Mouse (Mus musculus): ENCODE data around the gene Ptpn14. TPM values are rescaled to one million over a fixed set of nuclear protein-coding genes. Genes with fewer than 3 reads are reported as not detected.

Ptpn14 gene
- polyA plus RNA-seq, 1 experiment = 17.8 TPM

DNA sequence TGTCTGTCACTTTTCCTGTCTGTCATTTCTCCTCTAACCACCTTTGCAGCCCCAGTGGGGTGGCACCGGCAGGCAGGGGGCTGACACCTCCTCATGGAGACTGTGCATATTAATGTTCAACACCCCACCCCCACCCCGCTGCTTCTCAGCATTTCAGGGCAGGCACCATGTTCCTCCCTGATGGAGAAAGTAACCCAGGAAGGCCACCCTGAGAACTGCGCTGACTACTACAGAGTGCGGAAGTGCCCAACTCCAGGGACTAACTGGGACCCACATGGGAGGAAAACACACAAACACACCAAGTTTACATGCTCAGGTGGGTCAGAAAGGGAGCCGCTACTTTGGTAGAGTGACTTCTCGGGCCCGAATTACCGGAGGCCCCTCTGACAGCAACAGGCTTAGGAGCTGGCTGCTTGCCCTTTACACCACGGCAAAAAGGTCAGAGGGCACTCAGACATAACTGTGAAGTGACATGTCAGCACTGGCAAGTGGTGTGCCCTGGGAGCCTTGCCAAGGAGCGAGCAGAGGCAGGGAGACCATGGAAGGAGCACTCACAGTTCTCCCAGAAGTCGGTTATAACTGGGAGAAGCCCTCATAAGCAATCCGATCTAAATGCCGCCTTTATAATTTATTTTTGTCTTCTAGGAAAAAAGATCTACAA lies 182.7 kb downstream of the Ptpn14 start:
- WGBS = 93% methylated on average over 13 of the region's 13 CpGs
- TF ChIP-seq POLR2A (IDR thresholded peaks at IDR 0.05; ENCODE audit: control insufficient read depth, extremely low read depth, insufficient read depth, low read length, poor library complexity) (no peak), CTCF (IDR thresholded peaks at IDR 0.05; ENCODE audit: borderline replicate concordance, control insufficient read depth, extremely low read depth, insufficient read depth, low read length, poor library complexity) (no peak)
- DNase-seq = no peak
- no peaks in the 10 kb centered on the region for H3K36me3 ChIP-seq (ENCODE audit: control insufficient read depth, insufficient read depth, low read length)
- no peaks in the 10 kb centered on the region; the same call in 1 of the 2 replicates for H3K4me1 ChIP-seq (replicated peaks; ENCODE audit: control insufficient read depth, insufficient read depth, low read length)
- no peak overlapping the region for H3K27ac ChIP-seq (ENCODE audit: control insufficient read depth, insufficient read depth, low read length)
- H3K27me3 ChIP-seq (ENCODE audit: control insufficient read depth, insufficient read depth, low read length) = no peaks in the 10 kb centered on the region
- no peak overlapping the region for H3K4me3 ChIP-seq (ENCODE audit: control insufficient read depth, insufficient read depth, low read length)

DNA sequence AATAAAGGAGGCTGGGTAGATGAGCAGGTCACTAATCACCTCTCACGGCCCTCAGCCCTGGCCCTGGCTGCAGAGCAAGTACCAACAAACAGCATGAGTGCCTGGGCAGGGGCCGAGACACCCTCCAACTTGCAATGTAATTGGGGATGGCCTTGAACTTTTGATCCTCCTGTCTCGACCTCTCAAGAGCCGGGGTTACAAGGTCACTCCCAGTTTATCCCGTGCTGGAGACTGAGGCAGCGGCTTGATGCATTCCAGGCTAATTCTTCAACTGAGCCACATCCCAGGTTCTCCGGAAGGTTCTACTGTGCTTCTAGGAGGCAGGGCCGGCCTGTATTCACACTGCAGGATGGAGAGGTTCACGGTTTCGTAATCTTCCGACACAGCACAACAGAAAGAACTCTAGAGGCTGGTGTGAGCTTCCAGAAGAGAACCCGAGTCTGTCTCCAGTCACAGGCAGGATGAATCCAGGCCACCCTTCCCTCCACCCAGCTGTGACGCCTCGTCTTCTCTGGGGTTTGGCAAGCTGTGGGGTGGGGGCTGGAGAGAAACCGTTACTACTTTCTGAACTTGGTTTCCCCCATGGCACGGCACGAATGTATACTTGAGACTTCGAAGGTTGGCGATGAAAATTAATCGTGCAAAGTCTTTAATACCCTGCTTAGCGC lies 185.2 kb downstream of the Ptpn14 start:
- H3K4me3 ChIP-seq (ENCODE audit: control insufficient read depth, insufficient read depth, low read length) = no peak overlapping the region
- no peak for TF ChIP-seq POLR2A (IDR thresholded peaks at IDR 0.05; ENCODE audit: control insufficient read depth, extremely low read depth, insufficient read depth, low read length, poor library complexity)
- no peak for TF ChIP-seq CTCF (IDR thresholded peaks at IDR 0.05; ENCODE audit: borderline replicate concordance, control insufficient read depth, extremely low read depth, insufficient read depth, low read length, poor library complexity)
- H3K4me1 ChIP-seq (replicated peaks; ENCODE audit: control insufficient read depth, insufficient read depth, low read length) = peaks cover 11% of the 10 kb centered on the region
- no peak for DNase-seq
- no peak overlapping the region for H3K27ac ChIP-seq (ENCODE audit: control insufficient read depth, insufficient read depth, low read length)
- H3K36me3 ChIP-seq (ENCODE audit: control insufficient read depth, insufficient read depth, low read length) = no peaks in the 10 kb centered on the region
- WGBS = 96% methylated on average over 21 of the region's 21 CpGs
- no peaks in the 10 kb centered on the region for H3K27me3 ChIP-seq (ENCODE audit: control insufficient read depth, insufficient read depth, low read length)

DNA sequence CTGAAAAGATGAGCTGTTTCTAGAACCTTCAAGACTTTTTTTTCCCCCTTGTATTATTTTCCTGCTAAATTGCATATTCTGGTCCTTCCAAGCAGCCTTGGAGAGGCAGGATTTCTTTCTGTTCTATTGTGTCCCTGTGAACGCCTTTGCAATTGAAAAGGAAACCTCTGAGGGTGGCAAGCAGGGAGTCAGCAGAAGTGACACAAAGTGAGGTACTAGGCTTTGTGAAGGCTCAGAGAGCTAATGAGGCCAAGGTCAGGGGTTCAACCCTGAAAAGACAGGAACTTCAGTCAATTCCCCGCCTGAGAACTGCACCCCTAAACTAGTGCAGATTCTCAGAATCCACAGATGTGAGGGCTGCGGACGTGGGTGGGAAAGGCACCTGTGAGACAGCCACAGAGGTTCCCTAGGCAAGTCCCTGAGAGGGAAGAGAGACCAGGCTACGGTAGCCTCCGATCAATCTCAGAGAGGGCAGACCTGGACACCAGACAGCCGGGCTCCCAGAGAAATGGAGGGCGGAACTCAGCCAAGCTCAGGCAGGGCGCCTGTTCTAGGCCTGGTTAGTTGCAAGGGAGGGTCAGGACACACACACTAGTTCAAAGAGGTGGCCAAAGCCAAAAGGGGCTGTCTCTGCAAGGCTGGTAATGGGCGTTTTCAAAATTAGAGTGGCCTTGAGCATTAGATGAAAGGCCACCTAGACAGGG lies 188.5 kb downstream of the Ptpn14 start:
- Histone ChIP-seq H3K27ac (ENCODE audit: control insufficient read depth, insufficient read depth, low read length) (no peak overlapping the region), H3K4me1 (replicated peaks; ENCODE audit: control insufficient read depth, insufficient read depth, low read length) (peaks cover 12% of the 10 kb centered on the region), H3K36me3 (ENCODE audit: control insufficient read depth, insufficient read depth, low read length) (no peaks in the 10 kb centered on the region), H3K4me3 (ENCODE audit: control insufficient read depth, insufficient read depth, low read length) (no peak overlapping the region), H3K27me3 (ENCODE audit: control insufficient read depth, insufficient read depth, low read length) (no peaks in the 10 kb centered on the region)
- DNase-seq = no peak
- TF ChIP-seq POLR2A (IDR thresholded peaks at IDR 0.05; ENCODE audit: control insufficient read depth, extremely low read depth, insufficient read depth, low read length, poor library complexity) = no peak
- no peak for TF ChIP-seq CTCF (IDR thresholded peaks at IDR 0.05; ENCODE audit: borderline replicate concordance, control insufficient read depth, extremely low read depth, insufficient read depth, low read length, poor library complexity)
- WGBS = 63% methylated on average over 10 of the region's 10 CpGs

DNA sequence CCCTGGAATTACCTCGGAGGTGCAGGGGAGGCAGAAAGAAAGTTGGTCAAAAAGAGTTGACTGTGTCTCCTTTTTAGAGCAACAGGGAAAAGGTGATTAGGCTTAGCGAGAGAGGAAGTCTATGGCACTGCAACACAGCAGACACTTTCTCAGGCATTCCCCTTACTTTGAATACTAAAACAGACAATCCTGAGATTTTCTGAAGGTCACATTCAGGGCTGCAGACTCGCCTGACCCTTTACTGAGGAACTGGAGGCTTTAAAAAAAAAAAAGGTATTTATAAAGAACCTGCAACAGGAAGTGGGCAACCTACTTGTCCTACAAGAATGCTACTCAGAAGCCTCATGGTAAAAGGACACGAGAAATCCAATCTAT lies 189.0 kb downstream of the Ptpn14 start:
- Histone ChIP-seq H3K36me3 (ENCODE audit: control insufficient read depth, insufficient read depth, low read length) (no peaks in the 10 kb centered on the region), H3K27ac (ENCODE audit: control insufficient read depth, insufficient read depth, low read length) (no peak overlapping the region), H3K4me1 (replicated peaks; ENCODE audit: control insufficient read depth, insufficient read depth, low read length) (peaks cover 17% of the 10 kb centered on the region), H3K27me3 (ENCODE audit: control insufficient read depth, insufficient read depth, low read length) (no peaks in the 10 kb centered on the region), H3K4me3 (ENCODE audit: control insufficient read depth, insufficient read depth, low read length) (no peak overlapping the region)
- 37% methylated on average over 4 of the region's 4 CpGs for WGBS
- DNase-seq = no peak
- TF ChIP-seq CTCF (IDR thresholded peaks at IDR 0.05; ENCODE audit: borderline replicate concordance, control insufficient read depth, extremely low read depth, insufficient read depth, low read length, poor library complexity) (no peak), POLR2A (IDR thresholded peaks at IDR 0.05; ENCODE audit: control insufficient read depth, extremely low read depth, insufficient read depth, low read length, poor library complexity) (no peak)

DNA sequence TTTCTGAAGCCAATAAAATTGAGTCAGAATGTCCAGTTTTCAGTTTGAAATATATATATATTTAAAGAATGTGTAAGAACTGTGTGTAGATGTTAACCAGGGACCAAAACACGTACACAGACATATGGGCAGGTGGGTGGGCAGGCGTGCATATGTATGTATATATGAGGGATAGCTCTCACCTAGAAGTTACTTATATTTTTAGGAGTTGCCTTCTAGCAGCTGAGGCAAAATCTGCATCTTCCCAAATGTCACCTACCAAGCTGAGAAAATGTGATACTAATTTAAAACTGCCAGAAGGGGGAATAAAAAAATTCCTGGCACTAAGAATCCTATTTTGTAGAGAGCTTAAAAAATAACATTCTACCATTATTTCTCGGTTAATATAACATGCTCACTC lies 191.7 kb downstream of the Ptpn14 start:
- DNase-seq = no peak
- Histone ChIP-seq H3K36me3 (ENCODE audit: control insufficient read depth, insufficient read depth, low read length) (no peaks in the 10 kb centered on the region), H3K4me3 (ENCODE audit: control insufficient read depth, insufficient read depth, low read length) (no peak overlapping the region), H3K27me3 (ENCODE audit: control insufficient read depth, insufficient read depth, low read length) (no peaks in the 10 kb centered on the region), H3K27ac (ENCODE audit: control insufficient read depth, insufficient read depth, low read length) (no peak overlapping the region), H3K4me1 (replicated peaks; ENCODE audit: control insufficient read depth, insufficient read depth, low read length) (peaks cover 19% of the 10 kb centered on the region)
- TF ChIP-seq POLR2A (IDR thresholded peaks at IDR 0.05; ENCODE audit: control insufficient read depth, extremely low read depth, insufficient read depth, low read length, poor library complexity) (no peak), CTCF (IDR thresholded peaks at IDR 0.05; ENCODE audit: borderline replicate concordance, control insufficient read depth, extremely low read depth, insufficient read depth, low read length, poor library complexity) (no peak)
- 96% methylated on average over 3 of the region's 3 CpGs for WGBS

DNA sequence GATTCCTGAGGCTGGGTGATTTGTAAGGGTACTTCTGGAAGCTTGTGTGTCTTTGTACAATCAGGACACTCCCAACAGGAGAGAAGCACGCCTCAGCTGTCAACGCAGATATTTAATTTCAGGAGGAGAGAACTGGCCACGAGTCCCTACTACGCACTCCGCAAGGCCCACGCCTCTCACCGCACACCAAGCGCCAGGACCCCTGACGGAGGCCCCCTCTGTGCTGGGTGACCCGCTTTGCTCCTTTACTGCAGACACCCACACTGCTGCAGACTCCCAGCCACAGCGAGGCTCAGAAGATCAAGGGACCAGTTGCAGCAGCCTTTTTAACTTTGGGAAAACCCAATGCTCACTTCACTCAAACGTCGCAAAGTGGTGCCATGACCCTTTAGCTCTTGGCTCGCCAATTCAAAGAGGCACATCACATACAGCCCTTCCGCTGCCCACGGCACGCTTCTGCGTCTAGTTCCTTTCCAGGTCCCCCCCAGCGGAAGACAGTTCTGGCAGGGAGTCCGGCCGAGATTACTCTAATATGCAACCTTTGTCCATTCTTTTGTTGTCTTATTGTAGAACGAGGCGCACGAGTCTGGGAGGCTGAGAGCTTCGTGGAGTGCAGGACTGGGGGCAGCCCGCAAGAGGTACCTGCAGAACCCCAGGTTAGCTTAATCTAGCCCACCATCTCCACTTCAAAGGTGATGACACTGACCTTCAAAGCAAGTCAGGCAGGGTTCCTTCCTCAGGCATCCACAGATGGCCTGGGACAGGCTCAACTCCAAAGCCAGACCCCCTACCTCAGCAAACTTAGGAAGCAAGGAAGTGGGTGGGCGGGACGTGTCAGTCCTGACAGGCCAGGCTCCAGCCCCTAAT lies 192.9 kb downstream of the Ptpn14 start:
- peaks cover 19% of the 10 kb centered on the region for H3K4me1 ChIP-seq (replicated peaks; ENCODE audit: control insufficient read depth, insufficient read depth, low read length)
- no peak overlapping the region for H3K27ac ChIP-seq (ENCODE audit: control insufficient read depth, insufficient read depth, low read length)
- WGBS = 79% methylated on average over 28 of the region's 28 CpGs
- no peak overlapping the region for H3K4me3 ChIP-seq (ENCODE audit: control insufficient read depth, insufficient read depth, low read length)
- TF ChIP-seq CTCF (IDR thresholded peaks at IDR 0.05; ENCODE audit: borderline replicate concordance, control insufficient read depth, extremely low read depth, insufficient read depth, low read length, poor library complexity) (no peak), POLR2A (IDR thresholded peaks at IDR 0.05; ENCODE audit: control insufficient read depth, extremely low read depth, insufficient read depth, low read length, poor library complexity) (no peak)
- H3K36me3 ChIP-seq (ENCODE audit: control insufficient read depth, insufficient read depth, low read length) = no peaks in the 10 kb centered on the region
- DNase-seq = no peak
- H3K27me3 ChIP-seq (ENCODE audit: control insufficient read depth, insufficient read depth, low read length) = no peaks in the 10 kb centered on the region

Data from thymus, adult 2 months (tissue).